45 mouse cellular contexts compared by ENCODE assay signal in the genomic region with DNA sequence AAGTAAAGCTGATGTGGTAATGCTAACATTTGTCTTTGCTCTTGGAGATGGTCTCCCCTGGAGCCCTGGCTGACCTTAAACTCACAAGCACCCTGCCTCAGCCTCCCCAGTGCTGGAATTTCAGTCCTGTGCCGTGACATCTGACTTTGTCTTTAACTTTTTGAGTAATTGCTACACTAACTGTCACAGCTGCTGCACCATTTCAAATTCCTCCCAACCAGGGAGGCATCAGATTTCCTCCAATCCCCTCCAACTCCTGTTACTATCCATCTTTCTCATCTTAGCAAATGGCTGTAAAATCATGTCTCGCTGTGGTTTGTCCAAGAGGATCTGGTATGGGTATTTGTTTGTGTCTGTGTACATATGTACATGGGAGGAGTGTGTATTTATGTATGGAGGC. TPM values are rescaled to one million over a fixed set of nuclear protein-coding genes. Genes with fewer than 3 reads are reported as not detected.
"Had no signal": no experiment of that assay in that cellular context is flagged by ENCODE, and none has a peak within 500 bp of the region (broad histone marks: within the 10 kb centered on the region; RNA-seq: fewer than 3 reads in every experiment).

No protein-coding gene starts in this region.

- H3K4me2 ChIP-seq: limb, embryonic 12.5 days; limb, embryonic 13.5 days; limb, embryonic 15.5 days; liver, embryonic 11.5 days; liver, embryonic 12.5 days; liver, embryonic 13.5 days; liver, embryonic 15.5 days; lung, embryonic 14.5 days; lung, embryonic 15.5 days; midbrain, embryonic 11.5 days; midbrain, embryonic 12.5 days; midbrain, embryonic 13.5 days; midbrain, embryonic 15.5 days; neural tube, embryonic 12.5 days had no signal

- H3K36me3 ChIP-seq: limb, embryonic 10.5 days; limb, embryonic 12.5 days; limb, embryonic 13.5 days; limb, embryonic 15.5 days; liver, embryonic 12.5 days; liver, embryonic 13.5 days; liver, embryonic 15.5 days; lung, embryonic 15.5 days; midbrain, embryonic 10.5 days; midbrain, embryonic 12.5 days; midbrain, embryonic 13.5 days; midbrain, embryonic 15.5 days; neural tube, embryonic 12.5 days had no signal

- H3K4me3 ChIP-seq: limb, embryonic 10.5 days; limb, embryonic 12.5 days; limb, embryonic 13.5 days; limb, embryonic 15.5 days; liver, embryonic 12.5 days; liver, embryonic 13.5 days; liver, embryonic 15.5 days; lung, embryonic 15.5 days; megakaryocyte, embryonic 14.5 days; midbrain, embryonic 10.5 days; midbrain, embryonic 12.5 days; midbrain, embryonic 13.5 days; midbrain, embryonic 15.5 days; neural tube, embryonic 12.5 days had no signal

- H3K27me3 ChIP-seq: limb, embryonic 12.5 days; limb, embryonic 13.5 days; limb, embryonic 15.5 days; liver, embryonic 13.5 days; lung, embryonic 15.5 days; midbrain, embryonic 12.5 days; midbrain, embryonic 13.5 days; midbrain, embryonic 15.5 days; neural tube, embryonic 12.5 days had no signal

- DNase-seq: left cerebral cortex, postnatal 4 days; liver; liver, embryonic 13.5 days; liver, postnatal 0 days; lung, adult 18-20 months; lung, adult 2 months; lung, embryonic 14.5 days; lung, postnatal 10 days; lung, postnatal 14 days; lung, postnatal 36 days; lung, postnatal 4 days; midbrain, embryonic 14.5 days had no signal

RNA-seq across cellular contexts. Expression of gene 4933406M09Rik, which starts 11.6 kb away (rescaled TPM):
- total RNA-seq: left cerebral cortex, postnatal 10 days; left cerebral cortex, postnatal 14 days; left cerebral cortex, postnatal 25 days; left cerebral cortex, postnatal 36 days; left cerebral cortex, postnatal 4 days; liver, adult 2 months; megakaryocyte progenitor cell, adult 5-6 weeks; megakaryocyte, adult 5-6 weeks; megakaryocyte-erythroid progenitor cell, adult 5-6 weeks; midbrain, postnatal 0 days; monocyte, adult 5-6 weeks had no signal
- polyA plus RNA-seq: limb, embryonic 10.5 days; limb, embryonic 11.5 days; limb, embryonic 12.5 days; limb, embryonic 13.5 days; limb, embryonic 14.5 days; limb, embryonic 15.5 days; liver, adult 2 months; liver, embryonic 11.5 days; liver, embryonic 12.5 days; liver, embryonic 13.5 days; liver, embryonic 14.5 days; liver, embryonic 15.5 days; liver, embryonic 16.5 days; liver, postnatal 0 days; lung, adult 2 months; lung, embryonic 14.5 days; lung, embryonic 15.5 days; lung, embryonic 16.5 days; macrophage; midbrain, embryonic 10.5 days; midbrain, embryonic 11.5 days; midbrain, embryonic 12.5 days; midbrain, embryonic 13.5 days; midbrain, embryonic 14.5 days; midbrain, embryonic 15.5 days; midbrain, embryonic 16.5 days; midbrain, postnatal 0 days; neural tube, embryonic 11.5 days; neural tube, embryonic 12.5 days had no signal
